Mouse (Mus musculus): ENCODE results near the gene Abr. TPM values are rescaled to one million over a fixed set of nuclear protein-coding genes. Genes with fewer than 3 reads are reported as not detected.
A peak's percentile ranks its signal among the peaks of the same experiment; 100 is the strongest.

Abr gene
- polyA plus RNA-seq, 1 experiment from 2014 or later: 37.5 TPM

DNA sequence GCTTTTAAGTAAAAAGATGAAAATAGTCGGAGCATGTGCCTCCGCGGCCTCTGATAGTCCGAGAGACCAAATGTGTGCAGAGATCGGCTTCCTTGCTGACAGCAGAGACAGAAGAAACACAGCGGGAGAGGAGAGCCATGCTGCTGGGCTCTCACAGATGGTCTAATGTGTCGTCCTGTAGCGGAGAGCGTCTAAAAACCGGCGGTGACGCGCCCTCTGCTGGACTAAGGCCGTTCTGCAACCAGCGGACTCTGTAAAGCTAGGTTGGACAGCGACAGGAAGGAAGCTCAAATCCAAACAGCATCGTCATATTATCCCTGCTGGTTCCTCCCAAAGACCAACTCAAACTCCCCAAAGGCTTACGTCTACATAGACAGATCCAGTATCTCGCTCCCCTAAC, 23.8 kb upstream of the Abr start:
- Histone ChIP-seq H3K4me1 (peaks cover 31% of the 10 kb centered on the region), H3K9ac (no peak overlapping the region), H3K4me2 (replicated peaks) (peak overlapping the region; percentile 67), H3K27ac (peak overlapping the region; percentile 6), H3K27me3 (peaks cover 14% of the 10 kb centered on the region; the same call in 1 of the 2 replicates), H3K9me3 (no peaks in the 10 kb centered on the region), H3K4me3 (peak overlapping the region; percentile 37), H3K36me3 (no peaks in the 10 kb centered on the region)
- under 1% methylated on average over 19 of the region's 19 CpGs for WGBS
- ATAC-seq (ENCODE audit: low FRiP score, low read depth): peak; percentile 72

- H3K4me2 ChIP-seq (replicated peaks): no peak overlapping the region
- no peak overlapping the region for H3K9ac ChIP-seq
- H3K9me3 ChIP-seq: no peaks in the 10 kb centered on the region
- H3K36me3 ChIP-seq: no peaks in the 10 kb centered on the region
- peaks cover 31% of the 10 kb centered on the region for H3K4me1 ChIP-seq
- no peak overlapping the region for H3K4me3 ChIP-seq
- no peak for ATAC-seq (ENCODE audit: low FRiP score, low read depth)
- no peak overlapping the region for H3K27ac ChIP-seq
- H3K27me3 ChIP-seq: peaks cover 14% of the 10 kb centered on the region; the same call in 1 of the 2 replicates
- WGBS: 46% methylated on average over 9 of the region's 9 CpGs
Measured at GRCm38 (mm10) chr11:76645036-76645435, 22.9 kb upstream of the Abr start.

GRCm38 (mm10) chr11:76644257-76644656, 22.1 kb upstream of the Abr start:
- WGBS: 56% methylated on average over 6 of the region's 6 CpGs
- Histone ChIP-seq H3K9me3 (no peaks in the 10 kb centered on the region), H3K4me1 (peaks cover 31% of the 10 kb centered on the region), H3K4me2 (replicated peaks) (no peak overlapping the region), H3K9ac (no peak overlapping the region), H3K4me3 (no peak overlapping the region), H3K27me3 (peaks cover 14% of the 10 kb centered on the region; the same call in 1 of the 2 replicates), H3K27ac (no peak overlapping the region), H3K36me3 (no peaks in the 10 kb centered on the region)
- ATAC-seq (ENCODE audit: low FRiP score, low read depth): no peak

DNA sequence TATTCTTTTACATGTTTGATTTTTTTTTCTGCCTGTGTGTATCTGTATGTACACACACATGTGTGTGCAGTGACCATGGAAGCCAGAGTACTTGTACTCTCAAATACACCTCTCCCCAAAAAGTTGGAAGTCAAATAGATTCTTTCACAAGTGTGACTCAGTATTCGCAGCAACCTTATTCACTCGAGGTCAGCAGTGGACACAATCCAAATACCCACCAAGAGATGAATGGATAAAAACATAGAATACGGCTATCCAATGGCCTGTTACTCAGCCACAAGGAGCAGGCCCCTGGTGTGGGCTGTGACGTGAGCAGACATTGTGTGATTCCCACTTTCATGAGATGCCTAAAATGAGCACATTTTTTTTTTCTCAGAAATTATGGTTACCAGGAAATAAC, 18.1 kb upstream of the Abr start:
- Histone ChIP-seq H3K27me3 (peaks cover 8% of the 10 kb centered on the region; the same call in 1 of the 2 replicates), H3K9ac (no peak overlapping the region), H3K4me2 (replicated peaks) (no peak overlapping the region), H3K36me3 (no peaks in the 10 kb centered on the region), H3K9me3 (no peaks in the 10 kb centered on the region), H3K4me1 (peaks cover 7% of the 10 kb centered on the region; the same call in 1 of the 2 replicates), H3K4me3 (no peak overlapping the region), H3K27ac (no peak overlapping the region)
- ATAC-seq (ENCODE audit: low FRiP score, low read depth): no peak
- 81% methylated on average over 4 of the region's 4 CpGs for WGBS

DNA sequence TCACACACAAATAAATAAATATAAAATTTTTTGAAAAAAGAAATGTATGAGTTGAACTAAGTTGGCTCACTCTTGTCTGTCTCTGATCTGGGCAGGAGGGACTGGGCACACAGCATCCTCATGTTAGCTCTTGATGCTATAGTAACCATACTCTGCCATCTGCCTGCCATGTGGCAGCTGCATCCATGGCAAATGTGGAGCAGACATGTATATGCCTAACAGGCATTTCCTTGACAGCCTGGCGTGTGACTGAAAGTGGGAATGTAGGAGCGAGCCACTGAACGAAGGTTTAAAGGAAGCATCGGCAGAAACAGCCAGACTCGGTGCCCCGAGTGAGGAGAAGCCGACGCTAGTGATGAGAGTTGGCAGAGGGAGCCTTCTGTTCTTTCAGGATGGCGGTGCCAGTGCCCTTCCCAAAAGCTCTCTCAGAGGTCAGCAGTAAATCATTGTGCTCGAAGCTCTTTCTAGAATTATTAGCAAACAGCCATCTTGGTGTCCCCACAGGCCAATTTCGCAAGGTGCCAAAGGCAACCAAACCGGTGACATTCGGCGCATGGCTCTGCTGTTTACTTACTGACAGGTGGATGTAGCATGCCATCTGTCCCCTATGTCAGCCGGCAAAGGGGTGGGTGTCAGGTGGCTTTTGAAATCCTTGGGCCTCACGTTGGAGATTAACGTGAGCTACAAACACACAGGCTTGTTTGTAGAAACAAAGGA, 17.3 kb upstream of the Abr start:
- WGBS: 75% methylated on average over 17 of the region's 17 CpGs
- Histone ChIP-seq H3K4me1 (no peaks in the 10 kb centered on the region), H3K27ac (no peak overlapping the region), H3K4me2 (replicated peaks) (no peak overlapping the region), H3K9me3 (no peaks in the 10 kb centered on the region), H3K9ac (no peak overlapping the region), H3K4me3 (no peak overlapping the region), H3K36me3 (no peaks in the 10 kb centered on the region), H3K27me3 (0 out of 2 replicates have a peak, but pooled peaks cover 3% of the 10 kb centered on the region)
- no peak for ATAC-seq (ENCODE audit: low FRiP score, low read depth)

DNA sequence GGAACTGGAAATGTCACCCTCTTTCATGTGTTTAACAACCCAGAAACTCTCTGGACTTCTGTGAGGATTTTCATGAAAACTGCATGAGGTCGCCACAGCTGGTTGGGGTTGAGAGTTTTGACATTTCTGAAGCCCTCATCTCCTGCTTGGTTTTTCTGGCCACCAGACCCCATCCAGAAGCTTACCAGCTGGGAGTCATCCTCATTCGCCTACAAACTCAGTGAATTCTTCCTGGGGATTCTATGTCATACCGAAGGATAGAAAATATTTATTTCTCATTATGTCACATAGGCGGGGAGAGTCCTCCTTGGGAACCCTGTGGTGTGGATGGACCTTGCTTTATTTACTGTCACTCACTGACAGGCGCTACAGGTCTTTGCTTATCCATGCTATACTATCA, 8.4 kb upstream of the Abr start:
- H3K27ac ChIP-seq: no peak overlapping the region
- 85% methylated on average over 5 of the region's 5 CpGs for WGBS
- ATAC-seq (ENCODE audit: low FRiP score, low read depth): no peak
- no peaks in the 10 kb centered on the region for H3K9me3 ChIP-seq
- no peak overlapping the region for H3K9ac ChIP-seq
- H3K4me1 ChIP-seq: no peaks in the 10 kb centered on the region
- no peak overlapping the region for H3K4me3 ChIP-seq
- H3K36me3 ChIP-seq: no peaks in the 10 kb centered on the region
- no peaks in the 10 kb centered on the region for H3K27me3 ChIP-seq
- H3K4me2 ChIP-seq (replicated peaks): no peak overlapping the region

DNA sequence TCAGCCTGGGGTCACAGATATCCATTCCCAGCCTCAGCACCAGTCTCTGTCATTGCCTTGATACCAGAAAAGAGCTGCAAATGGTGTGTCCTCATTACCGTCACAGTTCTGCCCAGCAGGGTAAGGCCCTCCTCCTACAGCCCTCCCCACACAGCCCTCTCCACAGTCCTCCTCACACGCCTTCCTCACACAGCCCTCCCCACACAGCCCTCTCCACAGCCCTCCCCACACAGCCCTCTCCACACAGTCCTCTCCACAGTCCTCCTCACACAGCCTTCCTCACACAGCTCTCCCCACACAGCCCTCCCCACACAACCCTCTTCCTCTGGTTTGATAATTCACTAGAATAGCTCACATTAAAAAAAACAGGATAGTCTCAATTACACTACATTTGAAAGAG, 7.9 kb upstream of the Abr start:
- Histone ChIP-seq H3K4me1 (no peaks in the 10 kb centered on the region), H3K36me3 (no peaks in the 10 kb centered on the region), H3K27me3 (no peaks in the 10 kb centered on the region), H3K9ac (no peak overlapping the region), H3K27ac (no peak overlapping the region), H3K4me3 (no peak overlapping the region), H3K9me3 (no peaks in the 10 kb centered on the region), H3K4me2 (replicated peaks) (no peak overlapping the region)
- WGBS: 43% methylated on average over 2 of the region's 2 CpGs
- no peak for ATAC-seq (ENCODE audit: low FRiP score, low read depth)

DNA sequence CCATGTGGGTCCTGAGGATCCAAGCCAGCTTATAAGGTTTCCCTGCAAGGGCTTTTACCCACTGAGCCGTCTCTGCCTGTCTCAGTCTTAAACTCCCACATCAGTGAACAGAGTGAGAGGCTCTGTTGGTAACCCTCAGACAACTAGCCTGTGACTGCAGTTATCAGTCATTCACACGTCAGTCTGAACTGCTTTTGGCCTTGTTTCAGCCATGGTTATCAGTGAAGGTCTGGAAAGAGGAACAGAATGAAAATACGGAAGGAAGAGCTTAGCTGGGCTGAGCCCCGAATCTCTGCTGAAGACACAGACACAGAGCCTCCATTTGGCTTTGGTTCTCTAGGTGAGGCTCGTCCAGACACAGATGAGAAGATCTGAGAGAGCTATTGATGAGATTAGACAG, 6.5 kb upstream of the Abr start:
- H3K9me3 ChIP-seq: no peaks in the 10 kb centered on the region
- peaks cover 5% of the 10 kb centered on the region; the same call in 1 of the 2 replicates for H3K4me1 ChIP-seq
- no peaks in the 10 kb centered on the region for H3K36me3 ChIP-seq
- 73% methylated on average over 5 of the region's 5 CpGs for WGBS
- no peak overlapping the region for H3K9ac ChIP-seq
- H3K27ac ChIP-seq: no peak overlapping the region
- no peaks in the 10 kb centered on the region for H3K27me3 ChIP-seq
- H3K4me3 ChIP-seq: no peak overlapping the region
- H3K4me2 ChIP-seq (replicated peaks): no peak overlapping the region
- no peak for ATAC-seq (ENCODE audit: low FRiP score, low read depth)

DNA sequence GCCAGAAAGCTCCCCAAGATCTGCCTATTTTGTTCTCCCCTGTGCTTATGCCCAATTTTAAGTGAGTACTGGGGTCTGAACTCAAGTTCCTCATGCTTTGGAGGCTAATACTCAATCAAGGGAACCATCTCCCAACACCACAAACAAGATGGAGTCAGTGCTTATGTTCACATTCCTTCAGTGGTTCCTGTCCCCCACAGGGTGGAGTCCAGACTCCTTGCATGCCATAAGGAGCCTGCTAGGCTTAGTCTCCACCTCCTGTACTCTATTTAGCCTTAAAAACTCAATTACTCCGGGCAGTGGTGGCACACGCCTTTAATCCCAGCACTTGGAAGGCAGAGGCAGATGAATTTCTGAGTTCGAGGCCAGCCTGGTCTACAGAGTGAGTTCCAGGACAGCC, 2.8 kb upstream of the Abr start:
- no peak for ATAC-seq (ENCODE audit: low FRiP score, low read depth)
- H3K27me3 ChIP-seq: peaks cover 20% of the 10 kb centered on the region
- no peak overlapping the region for H3K4me2 ChIP-seq (replicated peaks)
- H3K4me1 ChIP-seq: peaks cover 30% of the 10 kb centered on the region
- whole genome bisulfite sequencing: 65% methylated on average over 3 of the region's 3 CpGs
- H3K9ac ChIP-seq: no peak overlapping the region
- H3K36me3 ChIP-seq: no peaks in the 10 kb centered on the region
- no peak overlapping the region for H3K27ac ChIP-seq
- H3K9me3 ChIP-seq: no peaks in the 10 kb centered on the region
- no peak overlapping the region for H3K4me3 ChIP-seq

GRCm38 (mm10) chr11:76624071-76624470, 2.0 kb upstream of the Abr start:
- Histone ChIP-seq H3K4me3 (peak overlapping the region; percentile 75), H3K36me3 (no peaks in the 10 kb centered on the region), H3K27me3 (peaks cover 20% of the 10 kb centered on the region), H3K4me1 (peaks cover 30% of the 10 kb centered on the region), H3K9ac (no peak overlapping the region; the same call in 1 of the 2 replicates), H3K9me3 (no peaks in the 10 kb centered on the region), H3K4me2 (replicated peaks) (peak overlapping the region; percentile 99), H3K27ac (no peak overlapping the region)
- ATAC-seq (ENCODE audit: low FRiP score, low read depth): no peak
- 50% methylated on average over 10 of the region's 10 CpGs for WGBS

GRCm38 (mm10) chr11:76623206-76623961, 1.3 kb upstream of the Abr start:
- peaks cover 30% of the 10 kb centered on the region for H3K4me1 ChIP-seq
- H3K4me3 ChIP-seq: peak overlapping the region; percentile 75
- ATAC-seq (ENCODE audit: low FRiP score, low read depth): peak; percentile 55
- H3K4me2 ChIP-seq (replicated peaks): peak overlapping the region; percentile 99
- no peaks in the 10 kb centered on the region for H3K9me3 ChIP-seq
- peaks cover 20% of the 10 kb centered on the region for H3K27me3 ChIP-seq
- peak overlapping the region; percentile 28; the same call in 1 of the 2 replicates for H3K27ac ChIP-seq
- WGBS: under 1% methylated on average over 71 of the region's 72 CpGs
- no peaks in the 10 kb centered on the region for H3K36me3 ChIP-seq
- peak overlapping the region; percentile 75 for H3K9ac ChIP-seq

- Histone ChIP-seq H3K4me3 (peak overlapping the region; percentile 75), H3K27me3 (peaks cover 20% of the 10 kb centered on the region), H3K9me3 (no peaks in the 10 kb centered on the region), H3K27ac (no peak overlapping the region; the same call in 1 of the 2 replicates), H3K4me1 (peaks cover 30% of the 10 kb centered on the region), H3K4me2 (replicated peaks) (peak overlapping the region; percentile 99), H3K36me3 (no peaks in the 10 kb centered on the region), H3K9ac (peak overlapping the region; percentile 75)
- no peak for ATAC-seq (ENCODE audit: low FRiP score, low read depth)
- WGBS: under 1% methylated on average over 57 of the region's 66 CpGs
Measured at GRCm38 (mm10) chr11:76622566-76623205, 572 bp upstream of the Abr start.
